Mouse (Mus musculus) frontal cortex, postnatal 14 days (tissue): ENCODE results near the gene Pdlim4.
A peak's percentile ranks its signal among the peaks of the same experiment; 100 is the strongest.

Experiments
- DNase-seq, 2 experiments: peaks; one replicate each; pipeline ENCODE4 v3.0.0; 2022; ENCODE audit warnings: low spot score in 2 of 2

Gene Pdlim4

GRCm38 (mm10) chr11:54091726-54092125, 22.9 kb upstream of the Pdlim4 start:
- no peak for DNase-seq

DNA sequence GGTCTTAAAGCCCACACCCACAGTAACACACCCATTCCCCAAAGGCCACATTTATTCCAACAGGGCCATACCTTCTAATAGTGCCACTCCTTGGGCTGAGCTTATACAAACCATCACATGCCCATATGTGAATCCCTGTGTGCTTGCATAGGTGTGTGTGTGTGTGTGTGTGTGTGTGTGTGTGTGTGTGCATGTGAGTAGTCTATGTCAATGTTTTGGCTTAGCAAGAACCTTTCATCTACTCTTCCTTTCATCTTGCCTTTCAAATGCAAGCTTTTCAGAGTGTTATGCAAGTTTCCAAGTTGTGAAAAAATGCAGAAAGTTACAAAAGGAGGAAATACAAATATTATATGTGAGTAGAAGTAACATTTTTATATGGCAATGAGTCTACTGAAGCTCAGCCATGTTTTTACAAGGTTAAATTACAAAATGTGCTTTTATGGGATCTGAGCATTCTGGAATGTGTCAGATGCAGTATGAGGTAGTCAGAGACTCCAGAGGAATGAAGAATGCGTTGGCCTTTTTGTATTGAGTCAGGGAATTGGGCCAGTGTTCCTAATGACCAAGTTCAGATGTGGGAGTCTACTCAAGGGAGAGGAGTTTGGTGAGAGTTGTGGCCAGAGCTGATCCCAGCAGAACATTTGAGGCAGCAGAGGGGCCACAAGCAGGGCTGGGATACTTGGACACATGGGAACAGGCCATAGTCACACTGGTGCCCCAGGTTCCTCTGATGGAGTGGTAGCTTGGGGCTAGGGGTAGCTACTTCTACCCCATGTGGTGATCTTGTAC, 21.5 kb upstream of the Pdlim4 start:
- no peak for DNase-seq

GRCm38 (mm10) chr11:54088947-54089317, 20.1 kb upstream of the Pdlim4 start:
- peak in 1 of 2 experiments; percentile 74 for DNase-seq

DNA sequence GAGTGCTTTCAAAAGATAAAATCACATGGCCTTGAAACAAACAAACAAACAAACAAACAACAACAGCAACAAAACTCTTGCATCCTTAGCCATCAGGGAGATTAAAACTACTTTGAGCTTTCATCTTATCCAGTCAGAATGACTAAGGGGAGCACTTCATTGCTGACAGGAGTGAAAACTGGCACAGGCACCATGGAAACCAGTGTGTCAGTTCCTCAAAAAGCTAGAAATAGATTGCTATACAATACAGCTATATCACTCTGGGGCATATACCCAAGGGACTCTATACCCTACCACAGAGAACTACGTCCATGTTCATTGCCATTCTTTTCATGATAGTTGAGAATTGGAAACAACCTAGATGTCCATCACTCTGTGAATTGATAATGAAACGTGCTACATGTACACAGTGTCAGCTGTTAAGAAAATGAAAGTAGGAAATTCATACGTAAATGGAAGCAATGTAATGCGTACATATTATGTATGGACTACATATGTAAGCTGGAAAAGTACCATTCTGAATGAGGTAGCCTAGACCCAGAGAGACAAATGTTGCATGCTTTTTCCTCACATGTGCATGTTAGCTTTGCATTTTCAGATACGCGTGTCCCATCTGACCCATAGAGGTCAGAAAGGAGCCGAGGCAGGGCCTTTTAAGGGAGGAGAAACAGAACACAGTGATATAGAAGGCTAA, 19.6 kb upstream of the Pdlim4 start:
- DNase-seq: no peak

- DNase-seq: no peak
Measured at GRCm38 (mm10) chr11:54085816-54086215, 17.0 kb upstream of the Pdlim4 start.

DNA sequence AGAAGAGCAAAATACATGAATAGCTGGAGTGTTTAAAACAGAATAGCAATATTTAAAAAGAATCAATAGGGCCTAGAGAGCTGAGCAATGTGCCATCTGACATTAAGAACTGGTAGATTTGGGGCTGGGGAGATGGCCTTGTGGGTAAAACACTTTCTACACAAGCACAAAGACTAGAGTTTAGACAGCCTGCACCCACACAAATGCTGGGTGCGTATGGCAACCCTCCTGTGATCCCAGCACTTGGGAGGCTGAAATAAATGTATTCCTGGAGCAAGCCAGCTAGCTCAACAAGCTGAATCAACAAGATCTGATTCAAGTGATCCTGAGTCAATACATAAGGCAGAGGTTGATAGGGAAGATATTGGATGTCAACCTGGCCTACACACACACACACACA, 16.2 kb upstream of the Pdlim4 start:
- no peak for DNase-seq

- DNase-seq: no peak
Measured at GRCm38 (mm10) chr11:54082725-54083124, 13.9 kb upstream of the Pdlim4 start.

DNA sequence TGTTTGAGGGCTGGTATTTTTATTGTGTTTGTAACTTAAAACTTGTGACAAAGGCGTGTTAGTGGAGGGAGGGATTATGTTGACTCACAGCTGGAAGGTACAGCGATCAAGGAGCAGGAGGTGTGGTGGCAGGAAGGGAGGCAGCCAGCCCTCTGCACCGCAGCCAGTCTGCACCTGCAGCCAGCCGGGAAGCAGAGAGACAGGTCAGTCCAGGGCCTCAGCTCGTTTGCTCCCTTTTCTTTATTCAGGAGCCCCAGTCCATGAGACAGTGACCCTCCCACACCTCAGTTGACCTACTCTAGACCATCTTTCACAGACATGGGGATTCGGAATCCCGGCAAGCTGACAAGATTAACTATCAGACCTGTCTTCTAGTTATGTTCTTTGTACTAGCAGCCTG, 11.6 kb upstream of the Pdlim4 start:
- no peak for DNase-seq

- no peak for DNase-seq
Measured at GRCm38 (mm10) chr11:54076101-54076500, 7.3 kb upstream of the Pdlim4 start.

GRCm38 (mm10) chr11:54075353-54075752, 6.5 kb upstream of the Pdlim4 start:
- no peak for DNase-seq

GRCm38 (mm10) chr11:54073291-54073690, 4.5 kb upstream of the Pdlim4 start:
- no peak for DNase-seq

DNA sequence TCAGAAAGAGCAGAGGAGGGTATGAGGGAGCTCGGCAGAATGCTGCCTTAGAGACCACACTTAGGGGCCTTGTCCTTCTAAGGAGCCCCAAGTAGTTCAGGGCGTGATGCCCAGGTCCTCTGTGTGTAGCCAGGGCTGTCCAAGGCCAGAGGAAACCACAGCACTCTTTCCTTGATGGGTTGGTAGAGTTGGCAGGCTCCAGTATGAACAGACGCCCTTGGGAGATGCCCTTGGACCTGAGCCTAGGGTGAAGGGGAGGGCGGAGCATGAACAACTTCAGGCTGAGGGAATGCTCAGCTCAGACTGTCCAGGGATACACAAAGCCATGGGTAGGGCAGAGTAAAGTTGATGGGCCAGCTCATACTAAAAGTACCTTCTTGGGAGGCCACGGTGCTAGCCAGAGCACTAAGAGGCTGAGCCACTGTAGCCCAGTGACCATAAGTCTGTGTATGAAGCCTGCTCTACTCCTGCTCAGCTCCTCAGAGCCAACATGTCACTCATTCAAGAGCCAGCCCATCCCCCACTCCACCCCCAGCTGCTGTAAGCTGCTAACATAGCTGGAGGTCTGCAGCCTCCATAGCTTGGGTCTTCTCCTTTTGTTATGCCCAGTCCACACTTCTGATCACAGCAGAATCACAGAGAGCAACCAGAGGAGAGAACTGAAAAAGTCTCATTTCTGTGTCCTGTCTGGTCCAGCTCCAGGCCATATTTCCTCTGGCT, 3.1 kb upstream of the Pdlim4 start:
- no peak for DNase-seq

DNA sequence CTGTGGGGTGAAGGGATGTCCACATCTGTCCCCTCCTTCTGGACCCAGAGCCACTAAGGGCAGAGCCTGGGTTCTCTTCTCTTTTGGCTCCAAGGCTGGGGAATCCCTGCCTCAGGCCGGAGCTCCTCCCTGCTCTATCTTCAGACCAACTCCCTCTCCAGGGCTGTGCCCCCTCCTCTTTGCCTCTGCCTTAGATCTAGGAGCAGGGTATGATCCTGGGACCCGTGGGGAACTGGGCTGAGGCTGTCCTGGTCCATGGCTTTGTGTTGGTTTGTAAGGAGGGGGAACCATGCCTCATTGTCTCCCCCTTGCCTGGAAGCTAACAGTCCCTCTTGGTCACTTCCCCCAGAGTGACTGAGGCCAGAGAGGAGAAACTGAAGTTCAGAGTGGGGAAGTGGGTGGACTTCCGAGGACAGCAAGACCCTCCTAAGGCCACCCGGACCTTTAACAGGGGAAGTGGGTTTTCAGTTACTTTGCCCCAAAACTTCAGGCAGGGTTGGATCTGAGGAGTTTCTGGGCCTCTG, 756 bp downstream of the Pdlim4 start:
- no peak for DNase-seq

- DNase-seq: no peak
Measured at GRCm38 (mm10) chr11:54067318-54067995, 1.4 kb downstream of the Pdlim4 start.

DNA sequence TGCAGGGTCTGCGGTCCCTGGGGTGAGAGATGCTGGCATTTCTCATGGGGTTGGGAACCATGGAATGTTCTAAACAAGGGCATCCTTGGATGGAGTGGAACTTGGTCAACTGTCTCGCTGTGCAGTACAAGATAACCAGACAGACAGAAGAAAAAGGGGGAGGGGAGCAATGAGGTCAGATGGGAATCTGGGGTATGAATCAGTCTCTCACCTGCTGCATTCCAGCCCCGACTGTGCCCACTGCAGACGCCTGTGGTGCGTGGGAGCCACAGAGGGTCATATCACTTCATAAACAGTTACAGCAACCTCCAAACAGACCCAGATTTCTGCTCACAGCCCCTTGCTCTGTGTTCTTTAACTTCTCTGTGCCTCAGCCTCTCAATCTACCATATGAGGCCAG, 2.4 kb downstream of the Pdlim4 start:
- DNase-seq: no peak

DNA sequence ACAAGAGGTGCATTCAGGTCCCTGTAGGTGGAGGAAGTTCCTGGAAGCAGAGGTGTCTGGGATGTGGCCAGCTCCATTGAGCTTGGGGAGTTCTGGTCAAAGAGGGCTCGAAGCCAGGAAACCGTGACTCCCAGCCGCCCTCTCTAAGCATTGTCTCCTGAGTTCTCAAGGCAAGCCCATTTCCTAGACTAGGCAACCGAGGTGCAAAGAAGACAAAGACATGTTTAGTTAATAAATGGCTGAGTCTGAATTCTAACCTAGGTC, 3.0 kb downstream of the Pdlim4 start:
- no peak for DNase-seq

- no peak for DNase-seq
Measured at GRCm38 (mm10) chr11:54065106-54065914, 3.5 kb downstream of the Pdlim4 start.

GRCm38 (mm10) chr11:54064412-54064978, 4.3 kb downstream of the Pdlim4 start:
- DNase-seq: no peak

GRCm38 (mm10) chr11:54063472-54063775, 5.4 kb downstream of the Pdlim4 start:
- no peak for DNase-seq

GRCm38 (mm10) chr11:54062753-54063471, 5.9 kb downstream of the Pdlim4 start:
- DNase-seq: no peak
